In the genomic region with DNA sequence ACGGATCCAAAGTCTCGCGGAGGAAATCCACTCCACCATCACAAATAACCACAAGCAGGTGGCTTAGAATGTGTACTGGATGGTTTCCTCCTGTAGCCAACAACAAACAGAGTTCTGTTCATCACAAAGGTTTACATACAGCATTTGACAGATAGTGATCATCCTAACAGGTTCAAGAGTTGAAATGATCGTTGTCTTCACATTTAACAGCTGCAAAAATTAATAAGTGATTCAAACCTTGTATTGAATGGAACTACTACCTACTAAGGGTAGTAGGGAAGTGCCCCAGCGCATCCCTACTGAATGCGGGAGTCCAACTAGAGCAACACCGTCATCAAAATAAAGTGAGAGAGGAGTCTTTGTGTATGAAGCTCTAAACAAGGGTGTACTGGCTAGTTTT, we compare ENCODE assay signal across 8 mouse cellular contexts. TPM values are rescaled to one million over a fixed set of nuclear protein-coding genes. Genes with fewer than 3 reads are reported as not detected.
DNase-seq lines count a peak whose midpoint lies in the region; ATAC-seq and TF ChIP-seq lines count a peak whose summit lies in the region.

A gene (minus strand): TSS at position 101 of the 400 bp plus-strand sequence.

- no peaks in the 10 kb centered on the region for H3K27me3 ChIP-seq in kidney, postnatal 0 days (ENCODE audit: insufficient read depth, low read length)
- no peaks in the 10 kb centered on the region for H3K27me3 ChIP-seq in midbrain, embryonic 13.5 days

- TF ChIP-seq POLR2A in bone marrow, adult 2 months (IDR thresholded peaks at IDR 0.05; ENCODE audit: borderline replicate concordance, control insufficient read depth, low read depth, low read length): no peak

- 91% methylated on average over 7 of the region's 7 CpGs for WGBS in kidney, postnatal 0 days
- WGBS in bone marrow, adult 2 months: 89% methylated on average over 7 of the region's 7 CpGs
- WGBS in midbrain, embryonic 13.5 days: 93% methylated on average over 7 of the region's 7 CpGs

- peak within 1 kb of the TSS; percentile 100 for H3K9ac ChIP-seq in kidney, postnatal 0 days (ENCODE audit: low read depth, low read length)
- peak within 1 kb of the TSS; percentile 93 for H3K9ac ChIP-seq in midbrain, embryonic 13.5 days (replicated peaks)

- peaks cover 13% of the 10 kb centered on the region; the same call in 1 of the 2 replicates for H3K4me1 ChIP-seq in kidney, postnatal 0 days (replicated peaks; ENCODE audit: insufficient read depth, low read length)
- no peaks in the 10 kb centered on the region; the same call in 1 of the 2 replicates for H3K4me1 ChIP-seq in bone marrow, adult 2 months (ENCODE audit: control insufficient read depth, insufficient read depth, low read length)
- H3K4me1 ChIP-seq in midbrain, embryonic 13.5 days (replicated peaks): peaks cover 28% of the 10 kb centered on the region

- H3K27ac ChIP-seq in kidney, postnatal 0 days: peak within 1 kb of the TSS; percentile 93
- peak within 1 kb of the TSS; percentile 94 for H3K27ac ChIP-seq in bone marrow, adult 2 months (ENCODE audit: control insufficient read depth, insufficient read depth, low read depth, low read length, poor library complexity)
- H3K27ac ChIP-seq in midbrain, embryonic 13.5 days: peak within 1 kb of the TSS; percentile 88

- TF ChIP-seq CTCF in kidney, postnatal 0 days (IDR thresholded peaks at IDR 0.05; ENCODE audit: low read depth): no peak
- no peak for TF ChIP-seq CTCF in bone marrow, adult 2 months (IDR thresholded peaks at IDR 0.05; ENCODE audit: control insufficient read depth, insufficient read depth, low read length)

- no peaks in the 10 kb centered on the region for H3K9me3 ChIP-seq in kidney, postnatal 0 days (replicated peaks; ENCODE audit: low read length)
- H3K9me3 ChIP-seq in midbrain, embryonic 13.5 days: no peaks in the 10 kb centered on the region

- no peak for ATAC-seq in kidney, postnatal 0 days (replicated peaks; ENCODE audit: low FRiP score, low read depth)
- no peak for ATAC-seq in midbrain, embryonic 13.5 days

- H3K36me3 ChIP-seq in kidney, postnatal 0 days (ENCODE audit: insufficient read depth, low read length): peaks cover 4% of the 10 kb centered on the region; the same call in 1 of the 2 replicates
- peaks cover 9% of the 10 kb centered on the region; the same call in 1 of the 2 replicates for H3K36me3 ChIP-seq in midbrain, embryonic 13.5 days

- no peak for DNase-seq in kidney, postnatal 0 days (ENCODE audit: low spot score)
- DNase-seq in kidney, adult 9 months: no peak
- no peak for DNase-seq in gastrocnemius, postnatal 4 days (ENCODE audit: low spot score in 2 of 2)
- no peak for DNase-seq in layer of hippocampus, postnatal 10 days (ENCODE audit: low spot score in 2 of 2)
- DNase-seq in cerebellum, adult 9-11 months: no peak
- DNase-seq in cerebellum, postnatal 14 days: no peak

- peak within 1 kb of the TSS; percentile 68 for H3K4me2 ChIP-seq in kidney, postnatal 0 days (ENCODE audit: low read length)
- peak within 1 kb of the TSS; percentile 84 for H3K4me2 ChIP-seq in midbrain, embryonic 13.5 days (replicated peaks)

- peak within 1 kb of the TSS; percentile 100 for H3K4me3 ChIP-seq in kidney, postnatal 0 days (replicated peaks; ENCODE audit: low read depth, low read length)
- H3K4me3 ChIP-seq in bone marrow, adult 2 months (replicated peaks; ENCODE audit: control insufficient read depth, low read depth, low read length): peak within 1 kb of the TSS; percentile 78
- peak within 1 kb of the TSS; percentile 94 for H3K4me3 ChIP-seq in midbrain, embryonic 13.5 days (replicated peaks)

RNA-seq across cellular contexts. Expression of the gene that starts here (rescaled TPM):
- 797 and 890 TPM in 2 replicates for polyA plus RNA-seq in kidney, postnatal 0 days (2015; fragmentation: Nextera tagmentation; extraction: Ambion mirVana)
- 140 and 276 TPM in 2 replicates for polyA plus RNA-seq in bone marrow, adult 2 months (2011; ENCODE audit: insufficient read depth, insufficient read length, low replicate concordance, missing spikeins)
- 100 to 1,000 TPM; 186 to 196 TPM for total RNA-seq in gastrocnemius, postnatal 4 days (2021)
- 100 to 1,000 TPM; 338 to 348 TPM for total RNA-seq in layer of hippocampus, postnatal 10 days (2021)
- polyA plus RNA-seq in midbrain, embryonic 13.5 days (2015; fragmentation: Nextera tagmentation; extraction: Ambion mirVana): 587 and 637 TPM in 2 replicates
